Comparison of ENCODE assay signal across 10 mouse cellular contexts in the genomic region with DNA sequence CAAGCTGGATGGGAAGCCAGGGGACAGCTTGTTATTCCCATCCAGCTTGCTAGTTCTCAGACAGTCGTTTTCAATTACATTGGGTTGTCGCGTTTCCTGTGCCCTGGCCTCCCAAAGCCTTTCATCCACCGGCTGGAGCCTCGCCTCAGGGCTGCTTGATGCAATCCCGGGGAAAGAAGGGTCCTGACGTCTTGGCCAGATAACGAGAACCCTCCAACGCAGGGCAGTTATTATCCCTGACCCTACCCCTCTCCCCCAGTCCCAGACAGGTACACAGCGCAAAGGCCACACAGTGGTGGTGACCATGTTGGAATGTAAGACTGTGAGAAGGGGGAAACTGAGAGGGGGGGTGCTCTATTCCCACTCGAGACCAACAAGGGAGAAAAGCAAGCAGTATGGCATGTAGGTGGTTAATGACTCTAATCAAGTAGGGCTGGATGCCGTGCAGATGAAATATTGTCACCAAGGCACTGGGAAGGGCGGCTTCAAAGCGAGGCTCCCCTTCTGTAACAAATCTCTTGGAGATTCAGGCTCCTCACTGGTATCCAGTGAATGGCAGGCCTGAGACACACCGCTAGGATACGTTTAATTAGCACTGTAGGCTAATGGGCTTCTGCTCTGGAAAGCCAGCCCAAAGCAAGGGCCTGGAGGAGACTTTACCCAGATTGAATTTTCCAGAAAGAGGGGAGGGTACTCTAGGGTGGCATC.
DNase-seq lines count a peak whose midpoint lies in the region; ATAC-seq lines count a peak whose summit lies in the region.
"Had no signal": no experiment of that assay in that cellular context is flagged by ENCODE, and none has a peak within 500 bp of the region (broad histone marks: within the 10 kb centered on the region; RNA-seq: fewer than 3 reads in every experiment).

No protein-coding gene starts in this region.

- H3K27me3 ChIP-seq in forebrain, embryonic 13.5 days: no peaks in the 10 kb centered on the region
- H3K27me3 ChIP-seq in limb, embryonic 10.5 days (ENCODE audit: low read depth, poor library complexity, severe bottlenecking): no peaks in the 10 kb centered on the region
- H3K27me3 ChIP-seq in neural tube, embryonic 14.5 days (ENCODE audit: control insufficient read depth, insufficient read depth, low read length): no peaks in the 10 kb centered on the region
- H3K27me3 ChIP-seq: lung, embryonic 15.5 days had no signal

- H3K27ac ChIP-seq in forebrain, embryonic 13.5 days: peak overlapping the region; percentile 54
- H3K27ac ChIP-seq in limb, embryonic 10.5 days: peak overlapping the region; percentile 58
- peak overlapping the region; percentile 0; the same call in 1 of the 2 replicates for H3K27ac ChIP-seq in neural tube, embryonic 14.5 days (ENCODE audit: low read depth, low read length)
- H3K27ac ChIP-seq: left cerebral cortex, adult 2 months; lung, embryonic 15.5 days had no signal

- H3K36me3 ChIP-seq in forebrain, embryonic 13.5 days (ENCODE audit: poor library complexity, severe bottlenecking): no peaks in the 10 kb centered on the region
- no peaks in the 10 kb centered on the region for H3K36me3 ChIP-seq in limb, embryonic 10.5 days
- no peaks in the 10 kb centered on the region for H3K36me3 ChIP-seq in neural tube, embryonic 14.5 days (ENCODE audit: control insufficient read depth, insufficient read depth, low read length)
- H3K36me3 ChIP-seq: lung, embryonic 15.5 days had no signal

- DNase-seq in lung, postnatal 10 days: peak; percentile 11
- DNase-seq in lung, postnatal 36 days: no peak
- peak; percentile 73 for DNase-seq in limb, embryonic 10.5 days (ENCODE audit: low spot score)
- DNase-seq in gastrocnemius, postnatal 36 days: no peak
- DNase-seq in heart, postnatal 14 days: no peak
- DNase-seq: gastrocnemius, postnatal 25 days had no signal

- H3K4me3 ChIP-seq in forebrain, embryonic 13.5 days: no peak overlapping the region
- peak overlapping the region; percentile 12; the same call in 1 of the 2 replicates for H3K4me3 ChIP-seq in limb, embryonic 10.5 days
- no peak overlapping the region for H3K4me3 ChIP-seq in neural tube, embryonic 14.5 days (ENCODE audit: low read depth, low read length)
- H3K4me3 ChIP-seq: left cerebral cortex, adult 2 months; lung, embryonic 15.5 days had no signal

- 29% methylated on average over 16 of the region's 16 CpGs for WGBS in forebrain, embryonic 13.5 days
- WGBS in limb, embryonic 10.5 days: 5% methylated on average over 16 of the region's 16 CpGs
- WGBS in neural tube, embryonic 14.5 days: 18% methylated on average over 16 of the region's 16 CpGs

- no peak for ATAC-seq in forebrain, embryonic 13.5 days
- ATAC-seq in neural tube, embryonic 14.5 days (ENCODE audit: low read depth): no peak; the same call in 1 of the 2 replicates

- no peak overlapping the region for H3K4me2 ChIP-seq in forebrain, embryonic 13.5 days
- H3K4me2 ChIP-seq in neural tube, embryonic 14.5 days (ENCODE audit: low read depth, low read length): no peak overlapping the region
- H3K4me2 ChIP-seq: lung, embryonic 15.5 days had no signal

- intact Hi-C loops in gastrocnemius, postnatal 36 days (cut with DNase I): no loop called here
- intact Hi-C loops in heart, postnatal 14 days (cut with DNase I): no loop called here

- 0 out of 2 replicates have a peak, but pooled peaks cover 4% of the 10 kb centered on the region for H3K9me3 ChIP-seq in forebrain, embryonic 13.5 days (replicated peaks)
- no peaks in the 10 kb centered on the region for H3K9me3 ChIP-seq in limb, embryonic 10.5 days (replicated peaks)
- H3K9me3 ChIP-seq in neural tube, embryonic 14.5 days (ENCODE audit: control insufficient read depth, low read length): no peaks in the 10 kb centered on the region; the same call in 1 of the 2 replicates
- H3K9me3 ChIP-seq: lung, embryonic 15.5 days had no signal

- H3K4me1 ChIP-seq in forebrain, embryonic 13.5 days: peaks cover 36% of the 10 kb centered on the region
- H3K4me1 ChIP-seq in limb, embryonic 10.5 days: peaks cover 37% of the 10 kb centered on the region
- H3K4me1 ChIP-seq in neural tube, embryonic 14.5 days (ENCODE audit: control insufficient read depth, insufficient read depth, low read length): peaks cover 16% of the 10 kb centered on the region

- no peak overlapping the region for H3K9ac ChIP-seq in forebrain, embryonic 13.5 days
- no peak overlapping the region for H3K9ac ChIP-seq in neural tube, embryonic 14.5 days (replicated peaks; ENCODE audit: low read depth, low read length)
- H3K9ac ChIP-seq: lung, embryonic 15.5 days had no signal

Comparison
In these comparisons a context has a peak if more than half of its experiments do, and no peak if none do; other contexts are left out.
1. DNase-seq: peak in lung, postnatal 10 days (single experiment) and limb, embryonic 10.5 days (single experiment); none in lung, postnatal 36 days (single experiment), gastrocnemius, postnatal 36 days (0 of 2) and heart, postnatal 14 days (0 of 2).
2. H3K27ac ChIP-seq: peak in every context shown above with its lines; median percentile 58 in limb, embryonic 10.5 days; 54 in forebrain, embryonic 13.5 days; 0 in neural tube, embryonic 14.5 days.